Mouse (Mus musculus): ENCODE results near the gene Ptprn2. TPM values are rescaled to one million over a fixed set of nuclear protein-coding genes. Genes with fewer than 3 reads are reported as not detected.
"Not testable (repeated sequence)": the region's sequence is repeated elsewhere in the genome, so short reads cannot be mapped to it uniquely, and the experiment has no call there.

The Ptprn2 gene
- under 1 TPM in 1 of 3 experiments, not detected in 2; 0.14 TPM for polyA plus RNA-seq (2017; shearing (Covaris generic))

DNA sequence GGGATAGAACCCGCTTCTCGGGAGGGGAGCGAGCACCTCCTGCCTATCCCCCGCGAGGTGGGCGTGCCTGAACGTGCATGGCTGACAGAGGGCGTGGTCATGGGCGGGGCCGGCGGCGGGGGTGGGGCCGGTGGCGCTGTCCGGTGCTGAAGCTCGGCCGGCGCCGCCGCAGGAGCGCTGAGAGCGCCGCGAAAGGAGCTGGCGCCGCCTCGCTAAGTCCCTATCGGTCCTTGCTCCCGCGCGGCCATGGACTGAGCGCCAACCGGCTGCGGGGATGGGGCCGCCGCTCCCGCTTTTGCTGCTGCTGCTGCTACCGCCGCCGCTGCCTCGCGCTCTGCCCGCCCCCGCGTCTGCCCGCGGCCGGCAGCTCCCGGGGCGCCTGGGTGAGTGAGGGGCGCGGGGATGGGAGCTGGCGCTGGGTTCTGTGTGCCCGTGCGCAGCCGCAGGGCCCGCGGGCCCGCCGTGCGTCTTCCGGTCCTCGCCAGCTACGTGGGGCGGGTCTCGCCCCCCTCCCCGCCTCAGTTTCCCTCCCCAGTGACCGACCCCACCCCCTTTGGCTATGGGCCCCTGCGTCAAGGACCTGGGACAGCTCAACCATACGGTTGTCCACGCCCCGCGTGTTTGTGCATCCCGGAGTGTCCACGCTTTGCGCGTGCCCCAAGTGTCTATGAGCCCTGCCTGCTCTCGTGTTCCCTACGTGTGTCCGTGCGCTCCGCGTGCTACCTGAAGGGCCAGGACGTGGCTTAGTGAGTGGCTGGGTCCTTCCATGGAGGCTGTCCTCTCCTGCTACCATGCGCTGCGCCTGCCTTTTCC, at the start of gene Ptprn2:
Gene Ptprn2 (plus strand): TSS at position 130 of the 813 bp plus-strand sequence.
- peak; percentile 60 for ATAC-seq

DNA sequence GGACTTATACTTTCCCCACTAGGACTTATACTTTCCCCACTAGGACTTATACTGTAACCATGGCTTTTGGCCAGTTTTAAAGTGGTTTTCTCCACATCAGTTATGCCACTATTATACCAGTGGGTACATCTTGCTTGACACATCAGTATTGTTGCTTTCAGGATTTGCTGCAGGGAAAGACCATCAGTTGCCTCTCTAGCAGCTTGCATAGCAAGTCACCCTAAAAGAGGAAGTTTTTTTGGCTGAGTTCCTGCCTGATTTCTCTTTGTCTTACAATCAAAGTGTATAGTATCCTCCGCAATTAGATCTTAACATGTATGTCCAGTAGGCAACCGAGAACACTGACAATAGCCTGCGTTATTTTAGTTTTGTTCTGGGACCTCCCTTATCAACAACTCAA, 49.4 kb upstream of the Ptprn2 start:
- no peak for ATAC-seq

DNA sequence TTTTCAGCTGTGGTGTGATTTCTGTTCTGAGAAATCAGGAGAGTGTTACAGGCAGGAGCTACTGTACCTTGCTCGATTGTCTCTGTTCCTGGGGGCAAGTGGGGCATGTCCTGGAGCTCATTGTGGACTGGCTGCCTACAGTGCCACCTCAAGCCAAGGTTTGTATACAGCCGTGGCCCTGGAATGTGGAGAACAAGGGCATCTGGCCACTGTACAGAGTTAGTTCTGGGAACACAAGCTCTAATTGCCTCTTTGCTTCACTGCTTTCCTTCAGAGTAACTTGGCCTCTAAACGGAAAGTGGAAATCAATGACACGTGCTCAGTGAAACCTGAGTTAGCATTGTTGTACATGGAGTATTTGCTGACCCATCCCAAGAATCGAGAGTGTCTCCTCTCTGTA, 46.9 kb upstream of the Ptprn2 start:
- no peak for ATAC-seq

DNA sequence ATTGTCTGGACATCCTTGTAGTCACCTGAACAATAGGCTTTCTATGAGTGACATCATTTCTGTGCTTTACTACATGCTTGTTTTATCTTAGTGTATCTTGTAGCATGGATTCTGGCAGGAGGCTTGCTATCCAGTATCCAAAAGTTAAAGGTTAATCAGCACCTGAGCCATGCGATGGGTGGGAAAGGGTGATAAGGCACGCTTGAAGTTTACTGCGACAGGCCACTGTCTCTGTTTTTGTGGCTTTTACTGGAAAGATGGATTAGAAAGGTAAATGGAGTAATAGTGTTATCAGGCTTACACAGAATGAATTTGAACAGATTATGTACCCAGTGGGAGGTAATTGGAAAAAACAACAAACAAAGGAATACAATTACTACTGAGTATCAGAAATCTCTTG, 43.3 kb upstream of the Ptprn2 start:
- ATAC-seq = no peak

DNA sequence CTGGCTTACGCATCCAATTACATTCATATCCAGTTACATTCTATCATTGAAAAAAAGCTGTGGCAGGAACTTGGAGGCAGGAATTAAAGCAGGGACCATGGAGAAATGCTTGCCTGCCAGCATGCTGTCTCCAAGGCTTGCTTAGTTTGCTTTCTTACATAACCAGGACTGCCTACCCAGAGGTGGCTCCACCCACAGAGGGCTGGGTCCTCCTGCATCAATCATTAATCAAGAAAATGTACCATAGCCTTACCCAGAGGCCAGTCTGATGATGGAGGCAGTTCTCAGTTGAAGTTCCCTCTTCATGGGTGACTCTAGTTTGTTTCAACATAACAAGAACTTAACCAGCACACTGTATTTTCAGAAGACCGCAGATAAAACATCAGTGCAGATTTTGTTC, 36.0 kb upstream of the Ptprn2 start:
- ATAC-seq = no peak

DNA sequence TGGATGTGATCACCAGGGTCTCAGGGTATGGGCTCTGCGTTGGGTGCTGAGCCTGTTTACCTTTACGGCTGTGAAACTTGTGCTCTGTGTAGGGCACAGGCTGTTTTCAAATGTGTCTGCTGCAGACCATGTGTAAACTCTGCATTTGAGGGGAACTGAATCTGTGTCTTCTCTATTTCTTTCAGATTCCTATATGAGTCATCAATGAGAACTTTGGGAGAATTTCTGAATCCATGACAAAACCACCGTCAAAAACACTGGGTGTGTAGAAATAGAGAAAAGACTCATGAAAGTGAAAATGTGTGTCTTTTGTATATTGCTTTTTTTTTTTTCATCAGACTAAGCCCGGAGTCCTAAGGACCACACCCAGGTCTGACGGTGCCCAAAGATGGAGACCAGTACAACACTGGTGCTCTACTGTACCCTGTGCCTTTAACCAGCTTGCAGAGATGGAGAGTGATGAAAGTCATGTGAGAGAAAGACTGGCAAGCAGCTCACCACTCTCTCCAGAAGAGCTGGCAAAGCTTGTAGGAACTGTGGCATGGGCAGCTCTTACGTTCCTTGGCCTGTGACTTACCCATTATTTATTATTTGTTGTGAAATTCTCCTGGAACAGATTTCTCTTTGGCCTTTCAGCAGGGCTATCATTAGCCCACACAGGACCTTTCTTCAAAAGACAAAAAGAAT, 25.0 kb upstream of the Ptprn2 start:
- ATAC-seq = no peak

DNA sequence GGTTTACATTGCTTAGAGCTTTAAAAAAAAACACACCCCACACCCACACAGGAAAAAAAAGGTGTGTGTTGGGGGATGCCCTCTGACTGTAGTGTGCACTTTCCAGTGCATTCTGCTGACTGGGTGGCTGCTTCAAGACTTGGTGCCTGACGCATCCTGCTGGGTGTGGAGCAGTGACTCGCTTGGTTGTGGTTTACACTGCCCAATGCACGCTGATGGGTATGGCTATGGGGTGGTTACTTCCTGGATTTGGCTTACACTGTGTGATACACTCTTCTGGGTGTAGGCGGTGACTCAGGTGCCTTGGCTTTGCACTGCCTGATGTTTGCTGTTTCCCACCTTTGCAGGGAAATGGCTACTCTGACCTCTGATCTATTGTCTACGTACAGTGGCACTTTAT, 18.5 kb upstream of the Ptprn2 start:
- peak; percentile 99 for ATAC-seq

DNA sequence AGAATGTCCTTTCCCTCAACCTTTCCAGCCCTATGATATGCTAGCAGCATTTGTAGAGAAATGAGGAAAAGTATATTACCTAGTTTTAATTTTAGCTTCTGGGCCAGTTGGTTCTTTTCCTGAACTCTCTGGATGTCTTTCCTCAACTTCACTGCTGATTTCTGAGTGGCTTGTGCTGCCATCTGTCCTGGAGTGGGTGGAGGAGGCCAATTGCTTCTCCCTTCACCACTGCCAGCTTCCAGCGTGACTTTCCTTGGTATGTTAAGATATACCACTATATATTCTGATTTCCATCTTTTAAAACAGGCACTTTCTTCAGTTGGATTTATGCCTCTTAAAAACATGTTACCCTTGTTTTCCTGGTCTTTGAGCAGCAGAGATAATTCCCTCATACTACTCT, 17.2 kb upstream of the Ptprn2 start:
- ATAC-seq = no peak

DNA sequence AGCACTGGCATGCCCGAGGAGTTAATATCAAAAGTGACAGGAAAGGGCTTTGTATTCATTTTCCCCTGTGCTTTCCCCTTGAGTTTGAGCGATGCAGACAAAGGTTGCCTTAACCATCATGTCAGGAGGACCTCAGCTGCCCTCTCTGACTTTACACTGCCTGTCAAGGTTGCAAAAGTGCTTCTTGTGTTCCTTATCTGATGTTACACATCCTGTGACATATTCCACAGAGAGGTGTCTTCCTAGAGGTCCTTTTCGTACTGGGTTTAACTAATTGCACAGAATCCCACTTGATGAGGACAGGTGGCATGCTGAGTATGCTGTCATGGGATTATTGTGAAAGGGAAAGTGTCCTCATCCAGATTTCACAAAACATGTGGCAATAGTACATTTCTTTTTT, 16.4 kb upstream of the Ptprn2 start:
- ATAC-seq = no peak

DNA sequence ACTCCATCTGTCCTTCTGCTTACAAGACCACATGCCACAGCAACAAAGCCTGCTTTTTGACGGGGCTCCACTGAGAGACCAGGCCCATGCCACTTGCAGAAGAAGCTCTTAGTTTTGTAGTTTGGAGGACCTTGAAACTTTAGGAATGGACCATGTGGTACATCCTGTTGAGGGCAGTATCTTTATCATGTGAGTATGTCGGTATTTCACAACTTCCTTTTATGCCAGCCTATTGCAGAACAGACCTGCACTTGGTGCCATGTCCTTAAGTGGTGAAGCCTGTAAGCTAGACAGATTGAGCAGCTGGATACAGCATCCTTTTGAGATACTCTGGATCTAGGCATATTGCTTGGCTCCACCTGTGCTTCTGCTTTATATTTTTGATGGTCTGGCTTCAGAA, 12.3 kb upstream of the Ptprn2 start:
- ATAC-seq = no peak

DNA sequence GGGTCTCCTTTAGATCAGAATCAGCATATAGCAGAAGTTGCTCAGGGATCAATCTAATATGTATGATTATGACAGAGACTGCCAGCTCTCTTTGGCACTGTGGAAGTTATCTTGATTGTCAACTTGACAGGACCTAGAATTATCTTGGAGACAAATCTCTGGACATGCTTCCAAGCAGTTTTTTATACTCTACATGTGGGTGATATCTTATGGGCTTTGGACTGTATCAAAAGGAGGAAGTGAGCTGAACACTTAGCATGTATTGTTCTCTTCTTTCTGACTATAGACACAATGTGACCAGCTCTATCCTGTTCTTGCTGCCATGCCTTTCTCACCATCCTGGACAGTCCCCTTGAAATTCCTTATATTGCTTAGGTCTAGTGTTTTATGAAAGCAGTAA, 11.8 kb upstream of the Ptprn2 start:
- ATAC-seq = no peak

DNA sequence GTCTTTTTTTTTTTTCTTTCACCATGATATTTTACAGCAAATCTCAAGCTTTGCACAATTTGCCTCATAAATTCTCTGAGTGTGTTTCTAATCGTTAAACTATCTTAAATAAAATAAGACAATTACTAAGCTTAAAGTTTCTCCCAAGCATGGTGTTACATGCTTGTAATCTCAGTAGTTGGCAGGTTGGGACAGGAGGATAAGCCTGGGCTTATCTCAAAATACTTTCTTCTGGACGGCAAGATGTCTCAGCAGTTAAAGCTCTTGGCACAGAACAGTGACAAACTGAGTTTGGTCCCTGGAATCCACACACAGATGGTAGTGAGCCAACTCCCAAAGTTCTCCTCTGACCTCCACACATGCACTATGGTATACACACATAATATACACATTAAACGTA, 10.8 kb upstream of the Ptprn2 start:
- ATAC-seq = no peak

DNA sequence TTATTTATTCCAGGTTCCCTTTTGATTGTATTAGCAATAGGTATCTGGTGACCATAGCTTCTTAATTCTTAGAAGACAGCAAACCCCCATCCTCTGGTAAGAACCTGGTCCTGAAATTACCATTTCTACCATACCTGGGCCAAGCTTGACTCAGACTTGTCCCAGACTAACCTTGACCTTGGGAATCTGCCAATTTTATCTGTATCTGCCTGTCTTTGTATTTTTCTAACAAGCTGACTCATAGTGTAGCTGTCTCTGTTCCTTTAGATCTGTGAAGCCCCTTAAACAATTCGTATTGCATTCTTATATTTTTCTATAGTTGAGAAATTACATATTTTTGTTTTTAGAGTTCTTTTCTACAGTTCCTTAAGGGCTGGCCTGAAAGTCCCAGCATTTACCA, 6.7 kb upstream of the Ptprn2 start:
- ATAC-seq = no peak

DNA sequence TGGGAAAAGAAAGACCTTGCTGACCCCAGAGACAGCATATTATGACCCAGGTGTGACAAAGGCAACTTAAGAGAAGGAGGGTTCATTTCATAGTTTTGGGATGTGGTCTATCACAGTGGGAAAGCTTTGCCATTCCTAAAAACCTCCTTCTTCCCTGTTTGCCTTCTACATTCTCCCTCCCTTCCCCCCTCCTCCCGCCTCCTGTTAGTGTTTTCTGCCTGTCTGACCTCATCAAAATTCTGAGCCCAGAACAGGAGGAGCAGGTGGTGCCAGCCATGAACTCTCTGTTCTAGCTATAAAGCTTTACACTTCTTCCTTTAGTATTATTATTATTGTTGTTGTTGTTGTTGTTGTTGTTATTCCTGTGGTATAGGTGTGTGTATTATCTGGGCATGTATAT, 3.6 kb upstream of the Ptprn2 start:
- no peak for ATAC-seq

DNA sequence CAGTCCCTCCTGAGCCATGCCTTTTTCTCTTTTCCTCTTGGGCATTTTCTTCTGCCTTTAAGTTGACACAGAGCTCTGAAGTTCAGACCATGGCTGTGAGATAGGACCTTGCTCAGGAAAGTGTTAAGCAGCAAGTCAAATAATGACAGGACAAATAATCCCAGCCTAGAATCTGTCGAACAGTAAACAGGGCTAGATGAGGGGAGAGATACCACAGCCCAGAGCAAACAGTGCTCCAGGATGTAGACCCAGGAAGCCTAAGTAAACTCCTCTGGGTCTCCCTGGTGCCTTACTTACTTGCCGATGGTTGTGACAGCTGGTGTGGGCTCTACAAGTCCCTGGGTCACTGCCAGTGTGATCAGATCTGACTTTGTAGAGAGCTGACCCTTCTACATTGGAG, 1.9 kb upstream of the Ptprn2 start:
- ATAC-seq = no peak

DNA sequence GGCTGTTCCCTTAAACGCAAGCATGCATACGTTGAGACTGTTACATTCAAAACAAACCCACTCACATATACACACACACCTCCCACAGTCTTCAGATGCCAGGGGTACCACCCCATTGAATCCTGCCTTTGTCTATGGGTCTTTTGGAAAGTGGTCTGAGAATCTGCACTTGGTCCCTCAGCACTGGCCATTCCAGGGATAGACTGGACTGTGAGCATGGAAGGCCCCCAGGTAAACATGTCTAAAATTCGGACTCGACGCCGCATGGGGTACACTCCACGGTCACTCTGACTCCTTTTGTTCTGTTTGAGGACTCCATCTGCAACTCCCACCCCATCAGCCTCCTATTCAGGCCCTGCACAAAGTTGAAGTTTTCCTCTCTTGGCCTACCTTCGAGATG, 529 bp upstream of the Ptprn2 start:
- no peak for ATAC-seq

DNA sequence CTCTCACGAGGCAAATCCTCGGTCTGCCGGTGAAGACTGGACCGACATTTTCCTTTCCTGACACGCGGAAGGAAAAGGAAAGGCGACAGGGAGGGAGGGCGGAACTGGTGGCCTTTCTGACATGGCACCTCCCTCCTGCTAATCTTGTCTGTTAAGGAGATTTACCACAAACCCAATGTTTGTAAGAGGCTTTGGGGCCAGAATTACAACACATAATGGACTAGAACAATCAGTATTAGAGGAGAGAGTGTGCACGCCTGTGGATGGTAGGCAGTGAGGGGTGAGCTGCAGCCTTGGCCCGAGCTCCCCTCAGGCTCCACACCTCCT, 847 bp downstream of the Ptprn2 start:
- ATAC-seq = no peak

DNA sequence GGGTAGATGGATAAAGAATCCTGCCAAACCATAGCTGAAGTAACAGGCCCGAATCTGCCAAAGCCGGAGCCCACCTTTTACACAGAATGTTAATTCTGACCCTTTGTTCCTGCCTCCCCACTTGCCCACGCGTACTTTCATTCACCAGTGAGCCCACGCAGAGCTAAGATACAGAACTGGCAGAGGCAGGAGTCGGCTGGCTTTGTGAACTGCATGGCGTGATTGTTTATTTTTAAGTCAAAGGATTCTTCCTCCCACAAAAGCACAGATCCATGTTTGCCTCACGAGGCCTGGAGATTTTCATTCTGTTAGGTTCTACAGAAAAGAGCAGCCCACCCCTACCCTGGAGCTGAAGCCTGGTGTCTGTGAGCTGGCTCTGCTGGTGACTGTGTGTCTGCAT, 3.3 kb downstream of the Ptprn2 start:
- no peak for ATAC-seq

DNA sequence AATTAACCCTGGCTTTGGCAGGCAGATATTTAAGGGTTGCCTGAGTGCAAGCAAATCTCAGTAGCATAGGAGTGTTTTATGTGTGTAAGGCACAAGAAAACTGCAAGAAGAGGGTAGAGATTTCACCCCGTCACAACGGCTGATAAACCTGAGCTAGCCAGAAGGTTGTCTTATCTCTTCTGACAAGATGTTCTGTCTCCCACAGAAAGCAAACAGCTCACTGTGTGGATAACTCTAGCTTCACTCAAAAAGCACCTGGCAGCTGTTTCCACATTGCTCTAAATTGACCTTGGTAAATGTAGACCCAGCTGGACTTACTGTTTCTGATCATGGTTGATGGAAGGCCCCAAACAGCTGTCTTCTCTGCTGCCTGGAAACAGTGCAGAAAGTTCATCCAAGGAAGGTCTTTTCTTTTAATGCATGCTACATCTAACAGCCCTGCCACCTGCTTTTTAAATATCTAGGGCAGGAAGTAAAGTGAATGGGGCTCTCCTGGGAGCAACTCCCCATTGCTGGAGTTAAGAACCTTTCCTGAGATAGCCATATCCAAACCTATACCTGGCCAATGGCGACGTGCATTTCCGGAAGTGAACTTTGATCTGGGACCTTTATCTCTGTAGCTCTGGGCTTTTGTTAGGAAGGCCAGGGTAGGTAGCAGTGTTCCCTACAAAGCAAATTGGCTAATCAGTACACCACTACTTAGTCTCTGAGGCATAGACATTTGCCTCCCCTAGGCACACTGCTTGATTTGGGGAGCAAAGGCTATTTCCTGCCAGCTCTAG, 5.2 kb downstream of the Ptprn2 start:
- ATAC-seq = no peak

DNA sequence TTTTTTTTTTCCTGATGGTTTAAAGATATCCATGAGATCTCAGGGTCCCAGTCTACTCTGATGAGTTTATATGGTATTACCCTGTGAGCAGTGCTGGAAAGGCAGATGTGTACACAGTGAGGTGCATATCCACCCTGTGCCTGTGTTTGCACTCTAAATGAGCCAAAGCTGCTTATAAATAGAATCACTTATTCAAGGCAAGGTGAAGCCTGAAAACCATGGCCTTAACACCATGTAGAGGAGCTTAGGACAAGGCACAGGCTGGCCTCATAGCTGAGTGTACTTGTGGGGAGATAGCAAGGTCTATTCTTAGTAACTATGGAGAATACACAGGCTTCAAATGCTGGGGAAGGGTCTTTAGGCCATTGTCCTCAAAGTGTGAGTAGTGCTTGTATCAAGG, 13.1 kb downstream of the Ptprn2 start:
- ATAC-seq = no peak

DNA sequence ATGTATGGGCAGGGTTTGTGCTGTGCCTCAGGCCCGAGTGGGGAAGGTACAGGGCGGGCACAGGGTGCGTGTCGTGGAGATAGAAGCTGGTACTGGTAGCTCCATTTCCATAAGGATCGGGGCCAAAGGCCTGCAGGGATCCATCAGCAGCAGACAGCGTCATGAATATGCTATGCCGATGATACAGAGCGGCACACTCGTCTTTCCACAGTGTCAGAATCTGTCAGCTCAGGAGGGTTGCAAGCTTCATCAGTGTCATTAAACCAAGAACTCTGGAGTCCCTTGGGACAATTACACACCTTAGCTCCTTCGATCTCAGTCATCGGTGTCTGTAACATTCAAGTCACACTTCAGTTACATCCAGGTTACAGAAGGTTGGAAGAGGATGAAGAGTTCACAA, 15.1 kb downstream of the Ptprn2 start:
- ATAC-seq = no peak

DNA sequence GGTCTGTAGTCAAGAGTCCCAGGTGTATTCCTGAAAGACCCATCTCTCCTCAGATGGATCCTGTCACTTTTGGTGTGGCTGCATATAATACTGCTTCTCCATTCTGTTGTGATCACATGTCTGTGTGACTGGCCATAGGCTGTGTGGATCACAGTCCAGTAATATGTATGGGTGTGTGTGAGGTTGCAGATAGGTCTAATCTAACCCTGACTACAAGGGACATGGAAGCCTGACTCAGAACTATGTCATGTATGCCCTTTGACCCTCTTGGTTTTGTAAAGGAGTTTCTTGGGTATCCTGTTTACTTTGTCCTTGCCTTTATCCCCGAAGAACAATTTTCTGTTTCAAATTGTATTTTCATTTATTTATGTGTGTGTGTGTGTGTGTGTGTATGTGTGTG, 27.0 kb downstream of the Ptprn2 start:
- no peak for ATAC-seq

DNA sequence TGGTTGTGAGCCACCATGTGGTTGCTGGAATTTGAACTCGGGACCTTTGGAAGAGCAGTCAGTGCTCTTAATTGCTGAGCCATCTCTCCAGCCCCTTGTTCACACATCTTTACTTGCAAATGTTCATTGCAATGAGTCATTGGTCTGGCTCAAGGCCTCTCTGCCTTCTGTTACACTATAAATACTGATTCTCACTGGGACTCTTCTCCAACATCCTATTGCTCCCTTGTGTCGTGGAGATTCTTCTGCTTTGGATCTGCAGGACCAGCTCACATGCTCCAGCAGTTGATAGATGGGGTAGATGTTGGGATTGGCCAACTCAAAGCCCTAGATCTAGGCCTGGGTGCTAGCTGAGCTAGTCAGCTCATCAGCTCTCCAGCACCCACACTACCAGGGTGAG, 28.3 kb downstream of the Ptprn2 start:
- ATAC-seq = not testable (repeated sequence)

DNA sequence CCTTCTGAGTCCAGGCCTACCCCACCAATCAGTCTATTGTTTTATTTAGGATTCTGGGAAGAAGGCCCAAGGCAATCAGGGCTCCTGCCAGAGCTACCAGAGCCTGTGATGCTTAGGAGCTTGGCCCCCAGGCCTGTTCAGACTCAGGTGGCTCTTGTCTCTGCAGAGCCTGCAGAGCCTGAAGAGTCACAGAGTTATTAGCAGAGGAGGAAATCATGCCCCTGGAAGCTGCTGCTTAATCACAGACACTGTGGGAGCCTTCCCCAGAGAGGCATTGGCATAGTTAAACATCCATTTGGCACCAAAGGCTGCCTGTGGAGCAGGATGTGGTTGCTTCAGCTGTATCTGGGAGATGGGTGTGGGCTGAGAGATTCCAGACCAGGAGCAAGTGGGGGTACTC, 30.3 kb downstream of the Ptprn2 start:
- ATAC-seq = no peak
